Mouse (Mus musculus): ENCODE measurements at regions not wholly inside any gene's neighbourhood (a gene's known extent, or its start where the extent isn't known, plus 50 kb on each side); places are given as distances from the start of the nearest gene placed in this dataset.
"Not testable (repeated sequence)": the region's sequence is repeated elsewhere in the genome, so short reads cannot be mapped to it uniquely, and the experiment has no call there.

GRCm38 (mm10) chr2:17898780-17899179, 98.0 kb downstream of the H2al2a start:
- no peak for DNase-seq (ENCODE audit: low spot score in 2 of 2)

GRCm38 (mm10) chr2:17896036-17896435, 100.7 kb downstream of the H2al2a start:
- DNase-seq (ENCODE audit: low spot score in 2 of 2), result no peak

DNA sequence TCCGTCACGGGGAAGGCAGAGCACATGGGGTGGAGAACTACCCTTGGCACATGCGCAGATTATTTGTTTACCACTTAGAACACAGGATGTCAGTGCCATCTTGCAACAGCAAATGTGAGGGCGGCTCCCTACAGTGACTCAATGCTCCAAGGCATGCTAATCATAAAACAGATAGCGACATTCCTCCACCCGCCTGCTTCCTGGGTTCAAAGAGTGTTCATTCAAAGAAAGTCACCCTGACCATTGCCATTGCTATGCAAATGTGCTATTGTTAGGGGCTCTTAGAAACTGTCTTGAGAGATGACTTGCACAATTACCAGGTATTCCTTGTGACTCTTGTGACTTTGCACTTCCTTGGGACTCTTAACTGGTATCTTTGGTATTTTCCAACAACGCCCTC, 104.1 kb downstream of the H2al2a start:
- not testable (repeated sequence) for DNase-seq (ENCODE audit: low spot score in 2 of 2)

DNA sequence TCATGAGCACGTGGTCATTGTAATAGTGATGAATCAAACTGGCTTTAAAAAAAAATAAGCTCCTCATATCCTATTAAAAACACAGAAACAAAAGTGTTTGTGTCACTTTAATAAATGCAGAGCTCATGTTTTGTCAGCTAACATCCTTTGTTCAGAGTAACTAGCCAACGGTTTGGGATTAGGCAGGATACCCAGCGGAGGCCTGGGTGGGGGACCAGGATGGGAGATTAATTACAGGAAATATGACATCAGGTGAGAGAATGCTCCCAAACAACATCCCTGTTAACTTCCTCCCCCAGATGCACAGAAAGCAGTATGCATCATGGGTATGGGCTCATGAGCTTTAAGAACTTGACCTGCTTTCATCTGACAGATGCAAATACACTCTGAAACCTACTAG, 109.1 kb downstream of the H2al2a start:
- DNase-seq (ENCODE audit: low spot score in 2 of 2), result no peak

- no peak for DNase-seq (ENCODE audit: low spot score in 2 of 2)
These were observed 114.4 kb downstream of the H2al2a start for GRCm38 (mm10) chr2:17882389-17882788.

- DNase-seq (ENCODE audit: low spot score in 2 of 2), result no peak
These were observed 115.7 kb downstream of the H2al2a start for GRCm38 (mm10) chr2:17880800-17881717.

DNA sequence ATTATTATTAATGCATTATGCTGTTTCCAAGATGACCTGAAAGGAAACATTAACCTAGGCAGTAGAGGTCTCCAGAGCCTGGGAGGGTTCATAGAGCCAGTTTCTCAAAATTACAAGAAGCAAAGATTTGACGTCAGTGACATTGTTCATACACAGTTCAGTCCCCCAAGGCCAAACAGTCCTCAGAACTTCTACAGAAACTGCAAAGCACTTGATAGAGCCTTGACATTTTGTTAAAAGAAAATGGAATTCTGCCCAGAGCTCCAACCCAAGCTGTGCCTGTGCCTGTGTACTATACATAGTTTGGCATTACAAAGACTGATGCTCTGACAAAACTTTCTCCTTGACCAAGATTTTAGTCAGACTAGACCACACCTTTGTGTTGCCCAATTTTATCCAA, 118.9 kb downstream of the H2al2a start:
- DNase-seq (ENCODE audit: low spot score in 2 of 2), result no peak

- DNase-seq (ENCODE audit: low spot score in 2 of 2), result no peak
These were observed 119.8 kb downstream of the H2al2a start for GRCm38 (mm10) chr2:17876942-17877341.

DNA sequence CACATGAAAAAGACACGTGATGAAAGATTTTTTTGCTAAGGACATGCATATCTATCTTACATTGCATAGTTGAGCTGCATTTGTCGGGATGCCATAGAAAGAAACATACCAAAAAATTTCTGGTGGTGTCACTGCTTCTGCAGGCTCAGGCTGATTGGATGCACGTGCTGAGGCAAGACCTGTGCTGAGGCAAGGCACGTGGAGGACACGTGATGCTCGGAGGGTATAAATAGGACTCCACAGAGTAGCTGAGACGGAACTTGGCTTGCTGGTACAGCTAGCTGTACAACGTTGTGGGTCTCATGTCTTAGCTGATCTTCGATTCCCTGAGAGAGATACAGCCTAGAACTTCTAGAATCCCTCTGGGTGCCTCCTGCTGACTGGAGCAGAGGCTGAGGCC, 120.6 kb downstream of the H2al2a start:
- no peak for DNase-seq (ENCODE audit: low spot score in 2 of 2)

GRCm38 (mm10) chr2:17870562-17870961, 126.2 kb downstream of the H2al2a start:
- no peak for DNase-seq (ENCODE audit: low spot score in 2 of 2)

DNA sequence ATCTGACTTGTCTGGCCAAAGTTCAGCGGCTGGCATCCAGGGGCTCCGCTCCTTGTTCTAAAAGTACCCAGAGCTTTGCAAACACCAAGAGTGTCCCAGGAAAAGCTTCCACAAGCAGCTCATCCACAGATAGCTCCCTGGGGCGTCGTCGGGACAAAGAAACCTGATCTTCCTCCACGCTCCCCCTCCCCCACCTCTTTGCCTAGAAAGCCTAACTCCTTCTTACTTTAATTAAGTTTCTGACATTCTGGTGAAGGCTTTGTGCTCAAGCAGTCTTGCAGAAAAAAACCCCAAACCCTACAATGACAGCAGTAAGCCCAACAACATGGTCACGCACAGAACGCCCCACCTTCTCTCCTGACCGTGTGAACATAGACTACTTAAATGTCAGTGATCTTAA, 128.6 kb downstream of the H2al2a start:
- DNase-seq (ENCODE audit: low spot score in 2 of 2), result no peak

- peak in 1 of 2 experiments; percentile 12 for DNase-seq (ENCODE audit: low spot score in 2 of 2)
These were observed 129.4 kb downstream of the H2al2a start for GRCm38 (mm10) chr2:17867341-17867740.

GRCm38 (mm10) chr2:17861765-17862495, 130.7 kb upstream of the Nebl start:
- no peak for DNase-seq (ENCODE audit: low spot score in 2 of 2)

DNA sequence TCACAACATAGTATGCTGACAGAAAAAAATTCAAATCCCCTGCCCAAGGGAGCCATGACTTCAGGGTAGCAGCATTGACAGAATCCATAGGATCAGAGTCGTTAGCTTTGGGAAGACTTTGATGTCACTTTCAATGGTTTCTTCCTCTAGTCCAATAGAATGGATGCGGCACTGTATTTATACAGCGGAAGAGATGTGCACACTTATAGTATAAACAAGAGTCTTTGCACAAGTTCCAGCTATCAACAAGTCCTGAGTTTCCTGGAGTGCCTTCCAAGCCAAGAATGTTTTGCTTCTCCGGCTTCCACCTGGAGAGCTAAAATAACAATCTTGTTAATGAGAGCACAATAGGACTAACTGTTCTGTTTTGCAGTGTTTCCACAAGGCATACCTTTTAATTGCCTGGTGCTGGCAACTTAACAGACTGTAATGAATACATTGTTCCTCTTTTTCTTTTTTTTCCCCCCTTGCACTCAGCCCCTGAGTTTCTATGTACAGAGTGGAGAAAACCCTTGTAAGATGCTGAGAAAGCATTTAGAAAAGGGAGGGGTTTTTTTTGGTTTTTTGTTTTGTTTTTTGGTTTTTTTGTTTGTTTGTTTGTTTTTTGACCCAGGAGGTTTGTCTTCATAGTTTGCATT, 129.8 kb upstream of the Nebl start:
- DNase-seq (ENCODE audit: low spot score in 2 of 2), result no peak

DNA sequence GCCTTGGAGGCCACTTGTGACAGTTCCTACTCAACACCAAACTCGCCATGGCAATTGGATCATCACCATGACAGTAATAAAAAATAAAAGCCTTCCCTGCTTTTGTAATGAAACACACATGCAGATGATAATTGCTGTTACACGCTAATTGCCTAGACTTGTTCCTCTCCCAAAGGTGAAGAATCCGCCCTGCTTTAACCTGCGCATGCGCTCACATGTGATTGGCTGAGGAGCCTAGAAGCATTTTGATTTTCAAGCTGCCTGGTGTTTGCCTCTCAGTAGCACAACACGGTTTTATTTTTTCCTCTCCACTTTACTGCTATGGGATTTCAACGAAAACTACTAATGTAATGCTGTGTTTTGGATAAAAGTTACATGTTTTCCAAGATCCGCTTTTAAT, 128.0 kb upstream of the Nebl start:
- no peak for DNase-seq (ENCODE audit: low spot score in 2 of 2)

DNA sequence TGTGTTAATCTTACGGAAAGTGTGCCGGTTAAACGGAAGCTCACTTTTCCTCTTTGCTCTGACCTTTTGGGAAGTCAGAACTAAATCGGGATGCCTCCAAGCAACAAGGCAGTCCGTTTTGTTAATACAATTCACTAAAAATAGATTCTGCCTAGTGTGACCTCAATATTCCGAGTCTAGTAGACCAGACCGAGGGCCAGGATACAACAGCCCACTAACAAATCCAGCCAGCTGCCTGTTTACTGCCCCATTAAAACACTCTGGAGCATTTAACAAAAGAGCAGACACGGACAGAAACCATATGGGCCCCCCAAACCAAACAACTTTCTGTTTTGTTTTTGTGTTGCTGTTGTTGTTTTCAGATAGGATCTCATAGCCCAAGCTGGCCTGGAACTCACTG, 127.1 kb upstream of the Nebl start:
- DNase-seq (ENCODE audit: low spot score in 2 of 2), result no peak

DNA sequence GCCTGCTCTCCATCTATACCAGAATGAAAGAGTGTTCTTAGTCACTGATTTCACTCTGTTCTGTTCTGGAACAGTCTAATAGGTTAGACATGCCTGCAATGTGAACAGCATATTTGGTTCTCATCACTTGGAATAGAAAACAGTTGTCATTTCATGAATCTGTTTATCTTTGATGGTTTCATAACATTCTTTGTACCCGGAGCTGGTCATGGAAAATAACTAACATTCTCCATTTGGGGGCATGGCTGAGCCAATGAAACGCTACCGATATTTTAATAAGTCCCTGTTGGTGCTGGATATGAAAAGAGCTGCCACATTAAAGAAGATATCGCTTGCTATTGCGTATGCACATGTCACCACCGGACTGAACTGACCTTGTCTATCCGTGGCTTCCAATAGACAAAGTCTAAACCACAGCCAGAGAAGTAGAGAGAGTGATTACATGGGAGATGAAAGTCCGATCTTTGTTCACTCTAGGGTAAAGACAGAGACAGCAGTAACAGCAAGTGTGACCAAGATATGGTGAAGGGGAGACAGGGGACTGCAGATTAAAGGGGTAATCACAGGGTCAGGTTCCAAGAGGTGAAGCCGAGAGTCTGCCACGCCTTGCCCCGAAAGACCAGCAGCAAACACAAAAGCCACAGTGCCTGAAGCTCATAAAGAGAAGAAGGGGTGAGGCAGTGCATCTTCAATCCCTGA, 124.5 kb upstream of the Nebl start:
- no peak for DNase-seq (ENCODE audit: low spot score in 2 of 2)

- DNase-seq (ENCODE audit: low spot score in 2 of 2), result no peak
These were observed 122.8 kb upstream of the Nebl start for GRCm38 (mm10) chr2:17854088-17854487.

GRCm38 (mm10) chr2:17853500-17854011, 122.3 kb upstream of the Nebl start:
- no peak for DNase-seq (ENCODE audit: low spot score in 2 of 2)

- no peak for DNase-seq (ENCODE audit: low spot score in 2 of 2)
These were observed 121.7 kb upstream of the Nebl start for GRCm38 (mm10) chr2:17852740-17853499.

Data from left cerebral cortex, adult 18-20 months (tissue).